Mouse (Mus musculus): Measurements from ENCODE around the gene Fezf1.

- TF ChIP-seq GABPA (IDR thresholded peaks at IDR 0.05; ENCODE audit: insufficient replicate concordance, low read depth, low read length) (no peak), MYC (IDR thresholded peaks at IDR 0.05; ENCODE audit: low read depth, low read length) (no peak), NRF1 (IDR thresholded peaks at IDR 0.05; ENCODE audit: low read depth, low read length) (no peak), ZMIZ1 (IDR thresholded peaks at IDR 0.05; ENCODE audit: low read depth, low read length) (no peak), POLR2AphosphoS2 (IDR thresholded peaks at IDR 0.05; ENCODE audit: low read depth, low read length) (no peak), HCFC1 (IDR thresholded peaks at IDR 0.05; ENCODE audit: low read depth, low read length) (no peak)
These were observed 40.4 kb downstream of the Fezf1 start for GRCm38 (mm10) chr6:23207791-23208190.
